Mouse (Mus musculus) CH12.LX (cell line): Measurements from ENCODE around the gene Extl1.

Experiments
- CTCF ChIP-seq, 2 experiments: IDR thresholded peaks in 1 of 2; conservative IDR thresholded peaks in 1 of 2; 2 replicates each; pipeline ENCODE4 v1.5.1; 2011 to 2012; ENCODE audit warnings: low read depth in 2 of 2, low read length in 2 of 2, improper control_type of control experiment in 1 of 2, inconsistent platforms in 1 of 2, mild to moderate bottlenecking in 1 of 2, moderate library complexity in 1 of 2
- POLR2A ChIP-seq: IDR thresholded peaks from 2 replicates; pipeline ENCODE4 v1.6.1; 2011; ENCODE audit warnings: low read depth, mild to moderate bottlenecking, improper control_type of control experiment, low read length
- POLR2AphosphoS2 ChIP-seq: IDR thresholded peaks from 2 replicates; pipeline ENCODE4 v1.6.1; 2011; ENCODE audit warnings: low read depth, low read length, improper control_type of control experiment
- RAD21 ChIP-seq: IDR thresholded peaks from 2 replicates; pipeline ENCODE4 v1.6.1; 2011; ENCODE audit warnings: low read depth, mild to moderate bottlenecking, low read length, improper control_type of control experiment, moderate library complexity
- USF2 ChIP-seq: conservative IDR thresholded peaks from 2 replicates; pipeline ENCODE4 v1.6.1; 2011; ENCODE audit warnings: low read depth, low read length, improper control_type of control experiment

DNA sequence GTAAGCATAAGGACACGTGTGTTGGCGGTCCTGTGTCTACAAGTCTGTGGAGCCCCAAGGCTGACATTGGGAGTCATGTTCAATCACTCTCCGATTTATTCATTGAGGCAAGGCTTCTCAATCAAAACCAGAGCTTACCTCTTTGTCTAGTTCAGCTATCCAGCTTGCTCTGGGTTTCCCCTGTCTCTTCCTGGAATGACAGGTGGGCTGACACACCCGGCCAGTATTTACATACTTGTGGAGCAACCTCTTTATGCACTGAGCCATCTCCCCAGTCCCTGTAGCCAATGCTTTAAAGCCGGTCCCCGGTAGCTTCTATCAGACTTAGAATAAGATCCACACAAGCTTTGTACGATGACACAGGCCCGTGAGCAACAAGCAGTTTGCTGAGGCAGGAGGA, 4.1 kb downstream of the Extl1 start:
- no peak for TF ChIP-seq POLR2A
- no peak for TF ChIP-seq CTCF (conservative IDR thresholded peaks at IDR 0.05 in 1 of 2, IDR thresholded peaks at IDR 0.05 in 1 of 2; ENCODE audit: low read depth in 2 of 2, low read length in 2 of 2)
- TF ChIP-seq POLR2AphosphoS2: no peak
- no peak for TF ChIP-seq RAD21
- no peak for TF ChIP-seq USF2
